Mouse (Mus musculus) midbrain, embryonic 16.5 days (tissue): ENCODE data around the gene Slc25a12. TPM values are rescaled to one million over a fixed set of nuclear protein-coding genes. Genes with fewer than 3 reads are reported as not detected.

Source experiments
- ATAC-seq: fragments of 200-750 bp; cut with Nextera tagmentation; 2 replicates; pipeline ENCODE4 v1.8.0; 2017; ENCODE audit warnings: moderate TSS enrichment
- H3K27ac ChIP-seq: fragments of 300-500 bp; sonication (generic); 2 replicates; pipeline ENCODE4 v1.5.1; 2014; ENCODE audit warnings: mild to moderate bottlenecking, low read length, mixed read lengths
- H3K27me3 ChIP-seq: fragments of 300-500 bp; sonication (generic); 2 replicates; pipeline ENCODE4 v1.6.1; 2014; ENCODE audit warnings: low read depth, low read length, mixed read lengths; ENCODE audit not compliant: control insufficient read depth, insufficient read depth
- H3K36me3 ChIP-seq: fragments of 300-500 bp; sonication (generic); 2 replicates; pipeline ENCODE4 v1.6.1; 2014; ENCODE audit warnings: mild to moderate bottlenecking, low read length, moderate library complexity, mixed read lengths; ENCODE audit not compliant: control insufficient read depth, insufficient read depth
- H3K4me1 ChIP-seq: fragments of 300-500 bp; sonication (generic); 2 replicates; pipeline ENCODE4 v1.6.1; 2014; ENCODE audit warnings: mild to moderate bottlenecking, low read length, mixed read lengths; ENCODE audit not compliant: control insufficient read depth, insufficient read depth
- H3K4me2 ChIP-seq: fragments of 300-500 bp; sonication (generic); 2 replicates; pipeline ENCODE4 v1.6.1; 2014; ENCODE audit warnings: mild to moderate bottlenecking, low read length, mixed read lengths
- H3K4me3 ChIP-seq: fragments of 300-500 bp; sonication (generic); 2 replicates; pipeline ENCODE4 v1.5.1; 2014; ENCODE audit warnings: low read depth, mild to moderate bottlenecking, low read length, moderate library complexity, mixed read lengths
- H3K9ac ChIP-seq: fragments of 300-500 bp; sonication (generic); 2 replicates; pipeline ENCODE4 v1.6.1; 2014; ENCODE audit warnings: low read depth, low read length, mixed read lengths
- H3K9me3 ChIP-seq: fragments of 300-500 bp; sonication (generic); replicated peaks from 2 replicates; pipeline ENCODE4 v1.6.1; 2014; ENCODE audit warnings: mild to moderate bottlenecking, low read length, mixed read lengths; ENCODE audit not compliant: control insufficient read depth, poor library complexity, severe bottlenecking
- WGBS: fragments of 180-500 bp; shearing (Covaris S2); extraction: QIAGEN DNeasy Blood & Tissue Kit; methylation state at CpG from one replicate; pipeline ENCODE4 v1.1.7; 2014; 5-methylcytosine and 5-hydroxymethylcytosine counted together
- polyA plus RNA-seq: library from polyadenylated mRNA; unstranded; fragments of >200 nt; fragmentation: Nextera tagmentation; extraction: Ambion mirVana; gene quantifications from 2 replicates; pipeline ENCODE4 v1.2.1, GENCODE M21; 2015

Gene Slc25a12
- polyA plus RNA-seq, 1 experiment from 2014 or later: 114 TPM

- 93% methylated on average over 5 of the region's 5 CpGs for WGBS
- Histone ChIP-seq H3K36me3 (peaks cover 11% of the 10 kb centered on the region), H3K4me1 (no peaks in the 10 kb centered on the region), H3K4me2 (no peak overlapping the region), H3K27ac (no peak overlapping the region), H3K4me3 (no peak overlapping the region), H3K9ac (no peak overlapping the region), H3K27me3 (no peaks in the 10 kb centered on the region), H3K9me3 (no peaks in the 10 kb centered on the region; the same call in 1 of the 2 replicates)
- no peak for ATAC-seq
These were observed 27.4 kb downstream of the Slc25a12 start for GRCm38 (mm10) chr2:71340126-71340525.

- Histone ChIP-seq H3K36me3 (peaks cover 9% of the 10 kb centered on the region; the same call in 1 of the 2 replicates), H3K27me3 (no peaks in the 10 kb centered on the region), H3K9ac (no peak overlapping the region), H3K4me3 (no peak overlapping the region), H3K4me1 (no peaks in the 10 kb centered on the region), H3K27ac (no peak overlapping the region), H3K9me3 (no peaks in the 10 kb centered on the region), H3K4me2 (no peak overlapping the region)
- ATAC-seq: no peak
- WGBS: 87% methylated on average over 12 of the region's 12 CpGs
These were observed 29.3 kb downstream of the Slc25a12 start for GRCm38 (mm10) chr2:71338145-71338796.

- 96% methylated on average over 6 of the region's 6 CpGs for WGBS
These were observed 30.9 kb downstream of the Slc25a12 start for GRCm38 (mm10) chr2:71336631-71337030.

GRCm38 (mm10) chr2:71336209-71336608 lies 31.3 kb downstream of the Slc25a12 start:
- H3K36me3 ChIP-seq: peaks cover 15% of the 10 kb centered on the region
- no peaks in the 10 kb centered on the region for H3K4me1 ChIP-seq
- 71% methylated on average over 5 of the region's 6 CpGs for WGBS
- no peak for ATAC-seq
- H3K9me3 ChIP-seq: no peaks in the 10 kb centered on the region
- no peak overlapping the region for H3K27ac ChIP-seq
- no peak overlapping the region for H3K4me2 ChIP-seq
- no peak overlapping the region for H3K4me3 ChIP-seq
- H3K27me3 ChIP-seq: no peaks in the 10 kb centered on the region
- no peak overlapping the region for H3K9ac ChIP-seq

More at GRCm38 (mm10) chr2:71336631-71337030, 30.9 kb downstream of the Slc25a12 start:
- Histone ChIP-seq H3K4me2 (no peak overlapping the region), H3K9ac (no peak overlapping the region), H3K27me3 (no peaks in the 10 kb centered on the region), H3K4me1 (no peaks in the 10 kb centered on the region), H3K9me3 (no peaks in the 10 kb centered on the region), H3K36me3 (peaks cover 15% of the 10 kb centered on the region), H3K4me3 (no peak overlapping the region), H3K27ac (no peak overlapping the region)
- ATAC-seq: no peak

- Histone ChIP-seq H3K4me1 (no peaks in the 10 kb centered on the region), H3K4me2 (no peak overlapping the region), H3K9ac (no peak overlapping the region), H3K27me3 (no peaks in the 10 kb centered on the region), H3K9me3 (no peaks in the 10 kb centered on the region), H3K4me3 (no peak overlapping the region), H3K36me3 (peaks cover 15% of the 10 kb centered on the region), H3K27ac (no peak overlapping the region)
- no peak for ATAC-seq
- 91% methylated on average over 22 of the region's 22 CpGs for WGBS
These were observed 33.3 kb downstream of the Slc25a12 start for GRCm38 (mm10) chr2:71333986-71334822.

GRCm38 (mm10) chr2:71329761-71330160 lies 37.8 kb downstream of the Slc25a12 start:
- Histone ChIP-seq H3K27me3 (no peaks in the 10 kb centered on the region), H3K36me3 (peaks cover 8% of the 10 kb centered on the region), H3K4me3 (no peak overlapping the region), H3K4me1 (no peaks in the 10 kb centered on the region), H3K4me2 (no peak overlapping the region), H3K27ac (no peak overlapping the region), H3K9ac (no peak overlapping the region), H3K9me3 (no peaks in the 10 kb centered on the region)
- no peak for ATAC-seq
- WGBS: 84% methylated on average over 3 of the region's 3 CpGs

- 65% methylated on average over 15 of the region's 15 CpGs for WGBS
These were observed 39.0 kb downstream of the Slc25a12 start for GRCm38 (mm10) chr2:71328391-71329160.

GRCm38 (mm10) chr2:71327715-71328114 lies 39.8 kb downstream of the Slc25a12 start:
- Histone ChIP-seq H3K4me3 (no peak overlapping the region), H3K27ac (no peak overlapping the region), H3K4me1 (no peaks in the 10 kb centered on the region), H3K4me2 (no peak overlapping the region), H3K27me3 (no peaks in the 10 kb centered on the region), H3K36me3 (peaks cover 12% of the 10 kb centered on the region), H3K9me3 (no peaks in the 10 kb centered on the region), H3K9ac (no peak overlapping the region)
- 72% methylated on average over 2 of the region's 2 CpGs for WGBS
- ATAC-seq: no peak

More at GRCm38 (mm10) chr2:71328391-71329160, 39.0 kb downstream of the Slc25a12 start:
- H3K9me3 ChIP-seq: no peaks in the 10 kb centered on the region
- no peak for ATAC-seq
- no peak overlapping the region for H3K9ac ChIP-seq
- H3K27me3 ChIP-seq: no peaks in the 10 kb centered on the region
- no peak overlapping the region for H3K4me2 ChIP-seq
- H3K36me3 ChIP-seq: peaks cover 10% of the 10 kb centered on the region
- H3K4me1 ChIP-seq: no peaks in the 10 kb centered on the region
- no peak overlapping the region for H3K27ac ChIP-seq
- H3K4me3 ChIP-seq: no peak overlapping the region
